Mouse (Mus musculus) spleen, adult 2 months (tissue): ENCODE measurements around the gene Sfrp5. TPM values are rescaled to one million over a fixed set of nuclear protein-coding genes. Genes with fewer than 3 reads are reported as not detected.

Experiments
- DNase-seq, 2 experiments: peaks; one replicate each; pipeline versions ENCODE4 v3.0.0 to v3.0.0-alpha.2; 2012 to 2021; ENCODE audit warnings: low spot score in 2 of 2, low read depth in 1 of 2
- H3K27ac ChIP-seq: fragments of 200-500 bp; 2 replicates; pipeline ENCODE4 v1.5.1; 2012; ENCODE audit warnings: low read length, inconsistent platforms; ENCODE audit not compliant: insufficient read depth
- H3K27me3 ChIP-seq: fragments of 200-500 bp; 2 replicates; pipeline ENCODE4 v1.6.1; 2012; ENCODE audit warnings: mild to moderate bottlenecking, moderate library complexity, low read length, inconsistent platforms; ENCODE audit not compliant: control insufficient read depth, insufficient read depth
- H3K36me3 ChIP-seq: fragments of 200-500 bp; 2 replicates; pipeline ENCODE4 v1.6.1; 2012; ENCODE audit warnings: mild to moderate bottlenecking, low read length, inconsistent platforms; ENCODE audit not compliant: control insufficient read depth, insufficient read depth
- H3K4me1 ChIP-seq: fragments of 200-500 bp; 2 replicates; pipeline ENCODE4 v1.6.1; 2011; ENCODE audit warnings: inconsistent platforms; ENCODE audit not compliant: control insufficient read depth, insufficient read depth, insufficient read length
- H3K4me3 ChIP-seq: fragments of 200-500 bp; 2 replicates; pipeline ENCODE4 v1.5.1; 2011; ENCODE audit warnings: mild to moderate bottlenecking, inconsistent platforms; ENCODE audit not compliant: insufficient read depth, insufficient read length; ENCODE audit errors: extremely low read depth
- CTCF ChIP-seq: fragments of 200-500 bp; IDR thresholded peaks from 2 replicates; pipeline ENCODE4 v1.5.1; 2011; ENCODE audit warnings: mild to moderate bottlenecking, inconsistent platforms; ENCODE audit not compliant: insufficient read depth, insufficient read length, insufficient replicate concordance; ENCODE audit errors: extremely low read depth
- POLR2A ChIP-seq: fragments of 200-500 bp; IDR thresholded peaks from 2 replicates; pipeline ENCODE4 v1.6.1; 2011; ENCODE audit warnings: low read depth, low read length, inconsistent platforms
- WGBS: fragments of 180-500 bp; shearing (Covaris S2); methylation state at CpG from one replicate; pipeline ENCODE4 v1.1.7; 2018; 5-methylcytosine and 5-hydroxymethylcytosine counted together
- polyA plus RNA-seq: library from polyadenylated mRNA; depleted of rRNA; stranded (reverse); fragments of >200 nt; gene quantifications from 2 replicates; pipeline ENCODE4 v1.2.3, GENCODE M21; 2012; rRNA removed

Gene Sfrp5
- 0.19 and 0.28 TPM in 2 replicates for polyA plus RNA-seq

- TF ChIP-seq POLR2A, result no peak
- no peak for DNase-seq
- no peaks in the 10 kb centered on the region for H3K36me3 ChIP-seq
- 6% methylated on average over 60 of the region's 60 CpGs for WGBS
- no peak within 1 kb of the TSS for H3K27ac ChIP-seq
- no peaks in the 10 kb centered on the region for H3K4me1 ChIP-seq
- H3K4me3 ChIP-seq, result no peak within 1 kb of the TSS
- peaks cover 10% of the 10 kb centered on the region for H3K27me3 ChIP-seq
Observed at GRCm38 (mm10) chr19:42201696-42202381, at the start of gene Sfrp5. Gene Sfrp5, minus strand, starts transcription at chr19:42202252.

GRCm38 (mm10) chr19:42249976-42250914 is 48.2 kb upstream of the Sfrp5 start:
- WGBS, result 62% methylated on average over 11 of the region's 11 CpGs
- no peak for DNase-seq

GRCm38 (mm10) chr19:42247519-42247918 is 45.5 kb upstream of the Sfrp5 start, which contains the start of gene Golga7b:
Gene Golga7b, plus strand, starts transcription at chr19:42247574.
- Histone ChIP-seq H3K4me1 (no peaks in the 10 kb centered on the region), H3K4me3 (no peak within 1 kb of the TSS), H3K36me3 (no peaks in the 10 kb centered on the region), H3K27me3 (no peaks in the 10 kb centered on the region), H3K27ac (no peak within 1 kb of the TSS)
- no peak for DNase-seq
- TF ChIP-seq POLR2A, result no peak
- no peak for TF ChIP-seq CTCF
- WGBS, result 91% methylated on average over 3 of the region's 3 CpGs

More at GRCm38 (mm10) chr19:42249976-42250914, 48.2 kb upstream of the Sfrp5 start:
- Histone ChIP-seq H3K27ac (no peak overlapping the region), H3K36me3 (no peaks in the 10 kb centered on the region), H3K4me1 (no peaks in the 10 kb centered on the region), H3K4me3 (no peak overlapping the region), H3K27me3 (0 out of 2 replicates have a peak, but pooled peaks cover under 1% of the 10 kb centered on the region)
- TF ChIP-seq CTCF, result no peak
- no peak for TF ChIP-seq POLR2A

- Histone ChIP-seq H3K4me1 (no peaks in the 10 kb centered on the region), H3K36me3 (no peaks in the 10 kb centered on the region), H3K4me3 (no peak overlapping the region), H3K27me3 (no peaks in the 10 kb centered on the region), H3K27ac (no peak overlapping the region)
- no peak for DNase-seq
- 7% methylated on average over 5 of the region's 5 CpGs for WGBS
- no peak for TF ChIP-seq CTCF
- no peak for TF ChIP-seq POLR2A
Observed at GRCm38 (mm10) chr19:42246626-42247025, 44.6 kb upstream of the Sfrp5 start.

- Histone ChIP-seq H3K4me1 (no peaks in the 10 kb centered on the region), H3K36me3 (no peaks in the 10 kb centered on the region), H3K4me3 (no peak overlapping the region), H3K27ac (no peak overlapping the region), H3K27me3 (no peaks in the 10 kb centered on the region)
- no peak for TF ChIP-seq POLR2A
- no peak for TF ChIP-seq CTCF
- 26% methylated on average over 3 of the region's 3 CpGs for WGBS
- no peak for DNase-seq
Observed at GRCm38 (mm10) chr19:42243401-42243800, 41.3 kb upstream of the Sfrp5 start.

GRCm38 (mm10) chr19:42240881-42241280 is 38.8 kb upstream of the Sfrp5 start:
- WGBS, result 87% methylated on average over 8 of the region's 8 CpGs
- Histone ChIP-seq H3K4me3 (no peak overlapping the region), H3K27me3 (no peaks in the 10 kb centered on the region), H3K36me3 (no peaks in the 10 kb centered on the region), H3K27ac (no peak overlapping the region), H3K4me1 (no peaks in the 10 kb centered on the region)
- no peak for DNase-seq
- no peak for TF ChIP-seq POLR2A
- no peak for TF ChIP-seq CTCF

GRCm38 (mm10) chr19:42238341-42238715 is 36.3 kb upstream of the Sfrp5 start:
- TF ChIP-seq POLR2A, result no peak
- no peak for TF ChIP-seq CTCF
- DNase-seq, result no peak
- Histone ChIP-seq H3K36me3 (no peaks in the 10 kb centered on the region), H3K4me1 (no peaks in the 10 kb centered on the region), H3K4me3 (no peak overlapping the region), H3K27ac (no peak overlapping the region), H3K27me3 (no peaks in the 10 kb centered on the region)
- WGBS, result 61% methylated on average over 7 of the region's 7 CpGs
